Mouse (Mus musculus): ENCODE results near the gene Neurl4.
"Not testable (repeated sequence)": the region's sequence is repeated elsewhere in the genome, so short reads cannot be mapped to it uniquely, and the experiment has no call there.

The Neurl4 gene

GRCm38 (mm10) chr11:69934681-69935080, 33.8 kb downstream of the Neurl4 start:
- DNase-seq, result peak; percentile 9

GRCm38 (mm10) chr11:69935137-69935879, 34.4 kb downstream of the Neurl4 start, which contains the start of gene Ybx2:
Ybx2 (plus strand) TSS chr11:69935796.
- DNase-seq, result peak; percentile 92

- no peak for DNase-seq
Measured at GRCm38 (mm10) chr11:69936156-69936555, 35.3 kb downstream of the Neurl4 start.

- no peak for DNase-seq
Measured at GRCm38 (mm10) chr11:69936714-69937347, 36.0 kb downstream of the Neurl4 start.

- DNase-seq, result no peak
Measured at GRCm38 (mm10) chr11:69937385-69937784, 36.5 kb downstream of the Neurl4 start.

GRCm38 (mm10) chr11:69937834-69938233, 37.0 kb downstream of the Neurl4 start:
- DNase-seq, result no peak

- DNase-seq, result no peak
Measured at GRCm38 (mm10) chr11:69938401-69938979, 37.6 kb downstream of the Neurl4 start.

- DNase-seq, result no peak
Measured at GRCm38 (mm10) chr11:69939181-69939580, 38.3 kb downstream of the Neurl4 start.

GRCm38 (mm10) chr11:69939731-69940130, 38.9 kb downstream of the Neurl4 start:
- no peak for DNase-seq

- DNase-seq, result no peak
Measured at GRCm38 (mm10) chr11:69940962-69941361, 40.1 kb downstream of the Neurl4 start.

- peak; percentile 28 for DNase-seq
Measured at GRCm38 (mm10) chr11:69945216-69945615, 44.3 kb downstream of the Neurl4 start.

- peak; percentile 89 for DNase-seq
Measured at GRCm38 (mm10) chr11:69945997-69946891, 45.4 kb downstream of the Neurl4 start.

- peak; percentile 70 for DNase-seq
Measured at GRCm38 (mm10) chr11:69947337-69948065, 46.6 kb downstream of the Neurl4 start.

- peak; percentile 99 for DNase-seq
Measured at GRCm38 (mm10) chr11:69948066-69948762, 47.3 kb downstream of the Neurl4 start, which contains the start of gene Slc2a4. Slc2a4 (minus strand) TSS chr11:69948188.

- peak; percentile 90 for DNase-seq
Measured at GRCm38 (mm10) chr11:69948763-69949150, 47.9 kb downstream of the Neurl4 start.

GRCm38 (mm10) chr11:69950807-69951459, 50.1 kb downstream of the Neurl4 start:
- peak; percentile 53 for DNase-seq

- DNase-seq, result no peak
Measured at GRCm38 (mm10) chr11:69952274-69952673, 51.4 kb downstream of the Neurl4 start.

- DNase-seq, result no peak
Measured at GRCm38 (mm10) chr11:69953267-69953915, 52.5 kb downstream of the Neurl4 start.

GRCm38 (mm10) chr11:69955618-69956017, 54.7 kb downstream of the Neurl4 start:
- DNase-seq, result not testable (repeated sequence)

GRCm38 (mm10) chr11:69956218-69956617, 55.3 kb downstream of the Neurl4 start:
- no peak for DNase-seq

Data from liver (tissue).